Mouse (Mus musculus) erythroblast, embryonic 14.5 days (primary cell): ENCODE data around the gene Txn2.

Experiments
- GATA1 ChIP-seq: IDR thresholded peaks from 2 replicates; pipeline ENCODE4 v1.6.1; 2012; ENCODE audit warnings: low read length, inconsistent platforms, mixed read lengths
- TAL1 ChIP-seq: IDR thresholded peaks from 3 replicates; pipeline ENCODE4 v1.6.1; 2012; ENCODE audit warnings: low read length, inconsistent platforms, mixed read lengths

GRCm38 (mm10) chr15:77962447-77962846 is 33.6 kb upstream of the Txn2 start:
- TF ChIP-seq GATA1 (no peak), TAL1 (no peak)
